Mouse (Mus musculus) testis, adult 2 months (tissue): Measurements from ENCODE around the gene Arid5b. TPM values are rescaled to one million over a fixed set of nuclear protein-coding genes. Genes with fewer than 3 reads are reported as not detected.

Experiments used
- H3K27ac ChIP-seq: fragments of 200-500 bp; 2 replicates; pipeline ENCODE4 v1.5.1; 2012; ENCODE audit warnings: low read depth, low read length; ENCODE audit not compliant: control insufficient read depth, insufficient read depth
- H3K27me3 ChIP-seq: fragments of 200-500 bp; 2 replicates; pipeline ENCODE4 v1.6.1; 2012; ENCODE audit warnings: mild to moderate bottlenecking, low read length, moderate library complexity; ENCODE audit not compliant: control insufficient read depth, insufficient read depth
- H3K36me3 ChIP-seq: fragments of 200-500 bp; 2 replicates; pipeline ENCODE4 v1.6.1; 2012; ENCODE audit warnings: mild to moderate bottlenecking, low read length; ENCODE audit not compliant: control insufficient read depth, insufficient read depth
- H3K4me1 ChIP-seq: fragments of 200-500 bp; 2 replicates; pipeline ENCODE4 v1.6.1; 2012; ENCODE audit warnings: low read length; ENCODE audit not compliant: control insufficient read depth, insufficient read depth
- H3K4me3 ChIP-seq: fragments of 200-500 bp; 2 replicates; pipeline ENCODE4 v1.5.1; 2012; ENCODE audit warnings: low read depth, mild to moderate bottlenecking, low read length, moderate library complexity, mixed read lengths; ENCODE audit not compliant: control insufficient read depth
- CTCF ChIP-seq: fragments of 200-500 bp; IDR thresholded peaks from 2 replicates; pipeline ENCODE4 v1.5.1; 2012; ENCODE audit warnings: low read depth, mild to moderate bottlenecking, inconsistent platforms, low read length, moderate library complexity; ENCODE audit not compliant: control insufficient read depth, insufficient read depth, insufficient replicate concordance
- POLR2A ChIP-seq: fragments of 200-500 bp; IDR thresholded peaks from 2 replicates; pipeline ENCODE4 v1.6.1; 2012; ENCODE audit warnings: low read depth, mild to moderate bottlenecking, inconsistent platforms, low read length, moderate library complexity; ENCODE audit not compliant: control insufficient read depth
- polyA plus RNA-seq: library from polyadenylated mRNA; depleted of rRNA; stranded (reverse); fragments of >200 nt; gene quantifications from 2 replicates; pipeline ENCODE4 v1.2.3, GENCODE M21; 2012

Arid5b gene
- polyA plus RNA-seq, 1 experiment = 4.9 TPM

GRCm38 (mm10) chr10:68230653-68231384 lies 47.7 kb downstream of the Arid5b start:
- Histone ChIP-seq H3K27me3 (no peaks in the 10 kb centered on the region), H3K4me3 (no peak overlapping the region), H3K36me3 (no peaks in the 10 kb centered on the region), H3K4me1 (no peaks in the 10 kb centered on the region; the same call in 1 of the 2 replicates), H3K27ac (no peak overlapping the region)
- TF ChIP-seq POLR2A (no peak), CTCF (no peak)

DNA sequence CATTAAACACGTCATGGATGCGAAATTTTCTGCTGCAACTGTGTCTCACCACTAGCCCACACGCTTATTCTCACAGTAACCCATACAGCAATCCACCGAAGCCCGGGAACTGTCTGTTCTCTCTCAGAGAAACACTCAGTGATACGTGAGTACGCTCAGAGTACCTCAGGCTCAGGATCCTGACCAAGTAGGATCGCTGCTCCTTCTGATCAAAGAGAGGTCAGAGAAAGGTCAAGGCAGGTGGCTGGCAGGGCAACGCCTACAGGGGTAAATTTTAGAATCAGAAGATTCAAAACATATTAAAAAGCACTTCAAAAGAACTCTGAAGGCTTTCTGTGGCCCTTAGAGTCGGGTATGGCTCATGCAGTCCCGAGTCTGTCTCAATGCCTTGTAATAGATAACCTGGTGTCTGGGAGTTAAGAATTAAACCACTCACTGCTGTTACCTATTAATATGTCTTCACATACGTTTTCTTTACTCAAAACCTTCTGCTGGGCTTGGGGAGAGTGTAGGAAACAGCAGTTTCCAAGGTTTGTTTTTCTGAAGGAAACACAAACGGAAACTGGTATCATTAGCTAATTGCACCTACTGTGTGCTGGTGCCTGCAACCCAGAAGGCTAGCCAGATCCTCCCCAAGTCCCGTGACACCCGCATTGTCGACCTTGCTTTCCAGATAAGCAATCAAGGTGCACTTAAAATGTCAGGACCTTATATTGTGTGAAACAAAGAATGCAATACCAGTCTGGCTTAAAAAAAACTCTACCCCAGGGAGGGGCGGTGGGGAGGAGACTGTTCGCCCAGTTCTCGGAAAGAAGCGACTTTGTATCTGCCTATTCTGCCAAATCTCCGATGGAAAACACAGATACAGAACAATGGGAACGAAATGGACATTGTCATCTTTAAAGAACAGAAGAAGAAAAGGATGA lies 48.6 kb downstream of the Arid5b start:
- no peak overlapping the region for H3K27ac ChIP-seq
- no peaks in the 10 kb centered on the region for H3K36me3 ChIP-seq
- TF ChIP-seq CTCF = no peak
- no peak for TF ChIP-seq POLR2A
- H3K27me3 ChIP-seq = no peaks in the 10 kb centered on the region
- no peaks in the 10 kb centered on the region; the same call in 1 of the 2 replicates for H3K4me1 ChIP-seq
- H3K4me3 ChIP-seq = no peak overlapping the region

GRCm38 (mm10) chr10:68222676-68223075 lies 55.9 kb downstream of the Arid5b start:
- Histone ChIP-seq H3K4me1 (no peaks in the 10 kb centered on the region), H3K36me3 (no peaks in the 10 kb centered on the region)

DNA sequence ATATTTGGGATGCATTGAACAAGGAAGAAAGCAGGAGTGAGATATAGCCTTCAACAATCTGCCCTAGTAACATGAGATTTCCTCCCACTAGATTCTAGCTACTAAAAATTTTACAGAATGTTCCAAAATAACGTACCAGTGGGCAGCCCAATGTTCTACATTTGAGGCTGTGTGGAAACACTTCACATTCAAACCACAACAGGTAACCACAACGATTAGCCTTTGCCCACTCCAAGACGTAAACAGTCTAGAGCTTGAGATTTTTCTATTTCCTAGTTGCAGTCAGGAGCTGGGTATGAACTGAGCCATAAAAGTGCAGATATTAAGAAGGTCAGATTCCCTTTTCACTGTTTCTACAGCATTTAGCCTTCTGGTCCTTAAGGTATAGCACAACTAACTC lies 56.5 kb downstream of the Arid5b start:
- Histone ChIP-seq H3K36me3 (no peaks in the 10 kb centered on the region), H3K27me3 (no peaks in the 10 kb centered on the region), H3K27ac (no peak overlapping the region), H3K4me3 (no peak overlapping the region), H3K4me1 (no peaks in the 10 kb centered on the region)
- TF ChIP-seq POLR2A = no peak
- TF ChIP-seq CTCF = no peak

More at GRCm38 (mm10) chr10:68222676-68223075, 55.9 kb downstream of the Arid5b start:
- Histone ChIP-seq H3K27me3 (no peaks in the 10 kb centered on the region), H3K27ac (no peak overlapping the region), H3K4me3 (no peak overlapping the region)
- TF ChIP-seq CTCF (no peak), POLR2A (no peak)

GRCm38 (mm10) chr10:68219327-68219726 lies 59.2 kb downstream of the Arid5b start:
- TF ChIP-seq CTCF = no peak
- no peak for TF ChIP-seq POLR2A
- H3K36me3 ChIP-seq = no peaks in the 10 kb centered on the region

GRCm38 (mm10) chr10:68218678-68219077 lies 59.9 kb downstream of the Arid5b start:
- Histone ChIP-seq H3K4me1 (no peaks in the 10 kb centered on the region), H3K27ac (no peak overlapping the region), H3K36me3 (no peaks in the 10 kb centered on the region), H3K4me3 (no peak overlapping the region), H3K27me3 (no peaks in the 10 kb centered on the region)
- no peak for TF ChIP-seq CTCF
- TF ChIP-seq POLR2A = no peak

More at GRCm38 (mm10) chr10:68219327-68219726, 59.2 kb downstream of the Arid5b start:
- H3K4me3 ChIP-seq = no peak overlapping the region
- no peak overlapping the region for H3K27ac ChIP-seq
- H3K4me1 ChIP-seq = no peaks in the 10 kb centered on the region
- no peaks in the 10 kb centered on the region for H3K27me3 ChIP-seq
